Mouse (Mus musculus) limb, embryonic 13.5 days (tissue): ENCODE data around the gene Slc30a7. TPM values are rescaled to one million over a fixed set of nuclear protein-coding genes. Genes with fewer than 3 reads are reported as not detected.
A peak's percentile ranks its signal among the peaks of the same experiment; 100 is the strongest.

ENCODE experiments used
- ATAC-seq: fragments of 200-750 bp; cut with Nextera tagmentation; 2 replicates; pipeline ENCODE4 v1.8.0; 2017; ENCODE audit warnings: low read depth, moderate number of reproducible peaks, moderate TSS enrichment; ENCODE audit not compliant: low FRiP score
- H3K27ac ChIP-seq: fragments of 300-500 bp; sonication (generic); 2 replicates; pipeline ENCODE4 v1.5.1; 2015; ENCODE audit warnings: inconsistent platforms, mild to moderate bottlenecking, moderate library complexity
- H3K27me3 ChIP-seq: fragments of 300-500 bp; sonication (generic); 2 replicates; pipeline ENCODE4 v1.6.1; 2015; ENCODE audit warnings: mild to moderate bottlenecking, inconsistent platforms
- H3K36me3 ChIP-seq: fragments of 300-500 bp; sonication (generic); 2 replicates; pipeline ENCODE4 v1.6.1; 2015; ENCODE audit warnings: inconsistent platforms, mild to moderate bottlenecking, moderate library complexity
- H3K4me1 ChIP-seq: fragments of 300-500 bp; sonication (generic); 2 replicates; pipeline ENCODE4 v1.6.1; 2015; ENCODE audit warnings: inconsistent platforms
- H3K4me2 ChIP-seq: fragments of 300-500 bp; sonication (generic); replicated peaks from 2 replicates; pipeline ENCODE4 v1.6.1; 2015; ENCODE audit warnings: inconsistent platforms, mild to moderate bottlenecking, moderate library complexity
- H3K4me3 ChIP-seq: fragments of 300-500 bp; sonication (generic); 2 replicates; pipeline ENCODE4 v1.5.1; 2015; ENCODE audit warnings: moderate library complexity, mild to moderate bottlenecking, inconsistent platforms
- H3K9ac ChIP-seq: fragments of 300-500 bp; sonication (generic); 2 replicates; pipeline ENCODE4 v1.6.1; 2015; ENCODE audit warnings: mild to moderate bottlenecking, inconsistent platforms
- H3K9me3 ChIP-seq: fragments of 300-500 bp; sonication (generic); 2 replicates; pipeline ENCODE4 v1.6.1; 2016; ENCODE audit warnings: inconsistent platforms
- WGBS: fragments of 180-500 bp; shearing (Covaris S2); methylation state at CpG from one replicate; pipeline ENCODE4 v1.1.7; 2015; 5-methylcytosine and 5-hydroxymethylcytosine counted together
- polyA plus RNA-seq: library from polyadenylated mRNA; unstranded; fragments of >200 nt; fragmentation: Nextera tagmentation; extraction: Ambion mirVana; gene quantifications from 2 replicates; pipeline ENCODE4 v1.2.1, GENCODE M21; 2015

Slc30a7 gene
- polyA plus RNA-seq, 1 experiment from 2014 or later = 32.1 TPM

DNA sequence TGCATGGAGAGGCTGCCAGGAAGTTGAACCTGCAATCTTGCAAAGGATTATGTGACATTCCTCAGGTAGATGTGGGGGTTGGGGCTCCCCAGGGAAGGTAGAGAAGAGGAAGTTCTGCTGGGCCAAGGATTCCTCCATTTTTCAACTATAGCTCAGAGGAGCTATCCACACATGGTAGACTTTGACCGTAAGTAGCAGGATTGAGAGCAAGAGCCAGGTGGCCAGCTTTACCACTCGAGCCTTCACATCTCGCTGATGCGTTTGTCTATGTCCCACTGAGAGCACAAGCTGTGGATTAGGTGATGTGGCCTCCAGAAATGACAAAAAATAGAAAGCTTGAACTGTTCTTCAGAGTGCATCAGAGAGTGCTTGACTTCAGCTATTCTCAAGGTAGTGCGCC lies 11.9 kb upstream of the Slc30a7 start:
- no peak overlapping the region for H3K4me3 ChIP-seq
- no peak overlapping the region for H3K4me2 ChIP-seq
- peaks cover 3% of the 10 kb centered on the region; the same call in 1 of the 2 replicates for H3K36me3 ChIP-seq
- H3K27me3 ChIP-seq = no peaks in the 10 kb centered on the region
- no peaks in the 10 kb centered on the region for H3K9me3 ChIP-seq
- ATAC-seq = no peak
- no peak overlapping the region for H3K27ac ChIP-seq
- 93% methylated on average over 5 of the region's 5 CpGs for WGBS
- 0 out of 2 replicates have a peak, but pooled peaks cover 3% of the 10 kb centered on the region for H3K4me1 ChIP-seq
- no peak overlapping the region for H3K9ac ChIP-seq

DNA sequence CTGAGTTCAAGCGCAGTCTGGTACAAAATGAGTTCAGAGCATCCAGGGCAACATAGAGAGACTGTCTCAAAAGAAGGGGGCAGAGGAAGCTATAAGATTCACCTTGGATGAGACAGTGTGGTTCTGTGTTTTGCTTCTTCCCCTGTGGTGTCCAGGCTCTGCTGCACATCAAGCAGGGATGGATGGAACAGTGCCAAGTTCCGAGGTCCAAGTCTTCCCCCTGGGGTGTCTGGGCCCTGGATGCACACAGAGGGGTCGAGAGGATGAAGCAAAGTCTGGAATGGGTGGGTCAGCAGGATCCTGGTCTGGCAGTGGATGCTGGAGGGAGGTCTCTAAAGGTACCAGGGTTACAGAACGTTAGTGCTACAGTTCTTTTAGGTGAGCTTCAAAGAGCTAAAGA lies 11.4 kb upstream of the Slc30a7 start:
- Histone ChIP-seq H3K27me3 (no peaks in the 10 kb centered on the region), H3K36me3 (no peaks in the 10 kb centered on the region), H3K4me3 (no peak overlapping the region), H3K9ac (no peak overlapping the region), H3K4me2 (no peak overlapping the region), H3K4me1 (no peaks in the 10 kb centered on the region), H3K9me3 (no peaks in the 10 kb centered on the region), H3K27ac (no peak overlapping the region)
- WGBS = 76% methylated on average over 4 of the region's 4 CpGs
- ATAC-seq = no peak

DNA sequence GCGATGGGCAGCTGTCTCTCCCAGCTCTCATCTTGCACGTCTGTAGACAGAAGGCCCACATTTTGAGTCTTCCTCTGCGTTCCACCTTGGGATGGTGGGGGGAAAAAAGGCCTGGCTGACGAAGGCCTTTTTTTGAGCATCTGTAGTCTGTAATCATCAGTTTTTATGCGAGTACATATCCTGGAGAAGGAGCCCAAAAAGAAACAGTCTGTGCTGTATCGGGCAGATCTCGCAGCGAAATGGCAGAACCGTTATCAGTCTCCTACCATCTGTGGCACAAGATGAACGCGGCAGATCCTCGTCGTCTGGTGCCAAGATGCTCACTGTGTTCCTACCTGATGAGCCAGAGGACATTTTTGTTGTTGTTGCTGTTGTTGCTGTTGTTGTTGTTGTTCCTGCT lies 8.9 kb upstream of the Slc30a7 start:
- no peaks in the 10 kb centered on the region; the same call in 1 of the 2 replicates for H3K36me3 ChIP-seq
- H3K27me3 ChIP-seq = no peaks in the 10 kb centered on the region
- H3K4me3 ChIP-seq = no peak overlapping the region
- no peaks in the 10 kb centered on the region for H3K4me1 ChIP-seq
- H3K4me2 ChIP-seq = no peak overlapping the region
- no peak overlapping the region for H3K27ac ChIP-seq
- no peak overlapping the region for H3K9ac ChIP-seq
- 89% methylated on average over 13 of the region's 13 CpGs for WGBS
- no peak for ATAC-seq
- no peaks in the 10 kb centered on the region for H3K9me3 ChIP-seq

DNA sequence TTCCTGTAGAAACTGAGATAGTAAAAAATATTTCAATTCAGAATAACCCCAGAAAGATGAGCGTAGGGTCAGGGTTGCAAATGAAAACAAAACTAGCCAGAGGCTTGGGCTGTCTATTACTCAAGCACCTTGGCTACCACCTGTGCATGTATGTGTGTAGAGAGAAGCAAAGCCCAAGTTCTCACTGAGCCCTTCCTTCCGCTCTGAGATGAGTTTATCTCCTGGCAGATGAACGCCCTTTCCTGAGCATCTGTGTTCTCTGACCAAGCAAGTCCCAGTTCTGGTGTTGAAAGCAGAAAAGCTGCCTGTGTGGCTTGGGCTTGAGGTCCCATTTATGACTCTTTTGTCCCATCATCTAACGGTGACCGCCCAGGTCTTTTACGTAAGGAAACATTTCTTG lies 7.7 kb upstream of the Slc30a7 start:
- H3K9ac ChIP-seq = no peak overlapping the region
- WGBS = 92% methylated on average over 6 of the region's 6 CpGs
- no peak overlapping the region for H3K27ac ChIP-seq
- H3K4me3 ChIP-seq = no peak overlapping the region
- H3K36me3 ChIP-seq = no peaks in the 10 kb centered on the region; the same call in 1 of the 2 replicates
- no peaks in the 10 kb centered on the region for H3K9me3 ChIP-seq
- H3K4me2 ChIP-seq = no peak overlapping the region
- no peaks in the 10 kb centered on the region for H3K27me3 ChIP-seq
- ATAC-seq = no peak
- no peaks in the 10 kb centered on the region for H3K4me1 ChIP-seq

DNA sequence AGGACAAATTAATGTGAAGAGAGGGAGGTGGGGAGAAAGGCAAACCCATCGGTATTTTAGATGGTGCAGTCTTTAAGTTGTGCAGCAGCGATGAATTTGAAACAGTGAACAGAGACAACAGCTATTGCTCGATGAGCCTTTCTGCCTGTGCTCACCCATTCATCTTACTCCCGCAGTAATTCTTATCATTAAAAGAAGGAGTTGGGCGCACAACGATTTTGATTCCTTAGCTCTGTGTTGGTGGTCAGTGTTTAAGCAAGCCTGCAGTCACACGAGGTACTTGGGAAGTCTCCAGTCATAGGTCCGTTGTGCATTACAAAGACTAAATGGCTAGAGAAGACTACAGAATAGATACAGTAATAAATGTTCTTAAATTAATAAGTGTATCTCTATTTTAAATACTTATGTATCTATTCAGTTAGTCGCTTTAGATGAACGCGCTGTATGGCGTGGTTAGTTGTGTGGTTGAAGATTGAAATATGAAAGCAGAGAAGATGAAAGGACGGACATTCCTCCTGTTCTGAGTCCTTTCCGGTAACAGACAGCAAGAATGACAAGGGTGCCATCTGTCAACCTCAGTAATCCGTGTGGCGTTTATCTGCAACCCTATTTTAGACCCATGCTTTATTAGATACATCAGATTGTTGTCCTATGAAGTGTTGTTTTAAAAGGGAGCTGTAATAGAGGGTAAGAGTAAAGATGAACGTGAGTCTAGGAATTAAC lies 2.6 kb upstream of the Slc30a7 start:
- H3K4me2 ChIP-seq = peak overlapping the region; percentile 95; the same call in 1 of the 2 replicates
- H3K4me1 ChIP-seq = peaks cover 16% of the 10 kb centered on the region
- H3K9me3 ChIP-seq = no peaks in the 10 kb centered on the region
- 88% methylated on average over 17 of the region's 17 CpGs for WGBS
- H3K27ac ChIP-seq = no peak overlapping the region
- no peak overlapping the region for H3K9ac ChIP-seq
- no peak overlapping the region for H3K4me3 ChIP-seq
- no peak for ATAC-seq
- H3K36me3 ChIP-seq = peaks cover 6% of the 10 kb centered on the region
- no peaks in the 10 kb centered on the region for H3K27me3 ChIP-seq

DNA sequence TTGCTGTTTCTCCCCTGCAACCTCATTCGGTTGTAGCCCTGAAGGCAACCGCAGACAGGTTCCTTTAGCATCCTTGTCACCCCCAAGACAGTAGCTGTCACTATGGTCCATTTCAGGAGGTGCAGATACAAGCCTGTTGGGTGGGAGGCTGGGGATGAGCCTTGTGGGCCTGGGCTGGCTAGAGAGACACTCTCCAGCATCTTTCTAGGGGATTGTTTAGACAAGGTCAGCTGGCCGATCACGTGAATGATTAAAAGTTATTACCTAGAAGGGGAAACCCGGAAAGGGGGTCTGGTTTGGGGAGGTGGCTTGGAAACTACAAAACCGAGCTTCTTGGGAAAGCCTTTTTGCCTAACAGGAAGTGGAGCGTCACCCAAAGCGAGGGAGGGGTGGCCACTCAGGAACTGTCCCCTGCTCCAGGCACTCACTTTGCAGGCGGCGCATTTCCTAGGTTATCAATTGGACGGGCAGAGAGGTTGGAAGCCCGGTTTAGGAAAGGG lies 785 bp upstream of the Slc30a7 start:
- peak; percentile 74 for ATAC-seq

DNA sequence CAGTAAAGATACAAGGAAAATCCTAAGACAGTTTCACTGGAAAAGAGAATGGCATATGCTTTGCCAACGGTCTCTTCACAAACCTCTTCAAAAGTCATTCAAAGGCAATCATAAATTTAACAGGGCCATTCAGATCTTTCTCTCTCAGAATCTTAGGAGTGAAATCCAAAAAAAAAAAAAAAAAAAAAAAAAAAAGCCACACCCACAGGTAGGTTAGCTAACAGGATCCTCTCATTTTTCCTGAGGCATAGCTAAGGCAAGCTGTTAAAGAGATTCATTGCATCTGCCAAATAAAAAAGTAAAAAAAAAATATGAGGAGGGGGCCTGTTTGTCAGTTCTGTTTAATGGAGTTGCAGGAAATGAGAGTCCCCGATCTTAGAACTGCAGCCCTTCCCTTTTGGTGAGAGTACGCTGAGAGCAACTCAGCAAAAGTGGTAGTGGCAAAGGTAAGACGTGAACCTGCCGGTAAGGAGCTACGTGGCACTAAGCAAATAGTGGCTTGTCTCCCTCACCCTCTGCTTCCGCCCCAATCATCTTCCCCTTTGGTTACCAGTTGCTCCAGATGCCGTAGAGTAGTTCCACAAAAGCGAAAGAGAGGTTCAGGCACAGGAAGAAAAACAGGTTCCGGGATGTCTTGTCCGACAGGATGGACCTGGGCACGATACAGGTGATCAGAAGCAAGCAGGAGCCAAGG lies 775 bp downstream of the Slc30a7 start:
- peak overlapping the region; percentile 82 for H3K4me3 ChIP-seq
- H3K4me1 ChIP-seq = peaks cover 16% of the 10 kb centered on the region
- H3K4me2 ChIP-seq = peak overlapping the region; percentile 95
- H3K9me3 ChIP-seq = no peaks in the 10 kb centered on the region
- no peak for ATAC-seq
- WGBS = 6% methylated on average over 12 of the region's 12 CpGs
- H3K27me3 ChIP-seq = no peaks in the 10 kb centered on the region
- peak overlapping the region; percentile 89 for H3K9ac ChIP-seq
- H3K36me3 ChIP-seq = peaks cover 30% of the 10 kb centered on the region
- peak overlapping the region; percentile 79; the same call in 1 of the 2 replicates for H3K27ac ChIP-seq

More for the DNA sequence above, 785 bp upstream of the Slc30a7 start:
- H3K9me3 ChIP-seq = no peaks in the 10 kb centered on the region
- 0% methylated on average over 12 of the region's 12 CpGs for WGBS
- peak overlapping the region; percentile 82 for H3K4me3 ChIP-seq
- peak overlapping the region; percentile 95 for H3K4me2 ChIP-seq
- H3K9ac ChIP-seq = peak overlapping the region; percentile 89
- peak overlapping the region; percentile 79 for H3K27ac ChIP-seq
- H3K27me3 ChIP-seq = no peaks in the 10 kb centered on the region
- H3K36me3 ChIP-seq = peaks cover 20% of the 10 kb centered on the region
- H3K4me1 ChIP-seq = peaks cover 16% of the 10 kb centered on the region

DNA sequence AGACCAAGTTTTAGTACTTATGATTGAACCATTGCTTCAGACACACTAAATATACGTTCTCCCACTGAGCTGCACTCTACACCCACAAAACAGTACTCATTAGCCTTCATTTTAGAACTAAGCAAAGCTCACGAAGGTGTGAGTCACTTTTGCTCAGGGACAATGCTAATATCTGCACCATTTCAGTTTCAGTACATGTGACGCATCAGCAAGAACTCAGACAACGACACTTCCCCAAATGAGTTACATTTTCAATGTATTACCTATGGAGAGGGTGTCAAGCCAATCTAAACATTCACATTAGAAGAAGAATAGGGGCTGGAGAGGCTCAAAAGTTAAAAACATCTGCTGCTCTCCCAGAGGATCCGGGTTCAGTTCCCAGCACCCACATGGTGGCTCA lies 10.3 kb downstream of the Slc30a7 start:
- Histone ChIP-seq H3K4me3 (no peak overlapping the region), H3K4me2 (no peak overlapping the region), H3K27me3 (no peaks in the 10 kb centered on the region), H3K36me3 (peaks cover 46% of the 10 kb centered on the region), H3K9me3 (peaks cover 14% of the 10 kb centered on the region; the same call in 1 of the 2 replicates), H3K4me1 (peaks cover 12% of the 10 kb centered on the region), H3K27ac (no peak overlapping the region), H3K9ac (no peak overlapping the region)
- WGBS = 86% methylated on average over 5 of the region's 5 CpGs
- no peak for ATAC-seq

DNA sequence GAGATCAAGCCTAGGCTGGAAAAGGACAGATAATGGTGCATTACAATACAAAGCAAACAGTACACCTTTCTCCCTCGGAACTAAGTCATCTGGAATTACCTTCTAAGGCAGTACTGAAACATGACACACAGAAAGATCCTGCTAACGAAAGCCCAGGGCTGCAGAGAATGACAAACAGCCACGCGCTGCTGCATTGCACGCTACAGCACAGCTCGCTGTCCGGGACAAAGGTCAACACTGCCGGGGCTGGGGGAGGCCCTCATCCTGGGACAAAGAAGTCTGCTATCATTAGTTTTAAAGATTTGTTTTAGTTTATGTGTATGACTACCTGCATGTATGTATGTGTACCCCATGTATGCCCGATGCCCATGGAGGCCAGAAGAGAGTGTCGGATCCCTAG lies 14.2 kb downstream of the Slc30a7 start:
- Histone ChIP-seq H3K36me3 (peaks cover 38% of the 10 kb centered on the region), H3K4me3 (no peak overlapping the region), H3K4me1 (peaks cover 12% of the 10 kb centered on the region), H3K9me3 (peaks cover 2% of the 10 kb centered on the region; the same call in 1 of the 2 replicates), H3K27ac (no peak overlapping the region; the same call in 1 of the 2 replicates), H3K27me3 (no peaks in the 10 kb centered on the region), H3K9ac (no peak overlapping the region), H3K4me2 (no peak overlapping the region)
- 43% methylated on average over 10 of the region's 10 CpGs for WGBS
- ATAC-seq = no peak

DNA sequence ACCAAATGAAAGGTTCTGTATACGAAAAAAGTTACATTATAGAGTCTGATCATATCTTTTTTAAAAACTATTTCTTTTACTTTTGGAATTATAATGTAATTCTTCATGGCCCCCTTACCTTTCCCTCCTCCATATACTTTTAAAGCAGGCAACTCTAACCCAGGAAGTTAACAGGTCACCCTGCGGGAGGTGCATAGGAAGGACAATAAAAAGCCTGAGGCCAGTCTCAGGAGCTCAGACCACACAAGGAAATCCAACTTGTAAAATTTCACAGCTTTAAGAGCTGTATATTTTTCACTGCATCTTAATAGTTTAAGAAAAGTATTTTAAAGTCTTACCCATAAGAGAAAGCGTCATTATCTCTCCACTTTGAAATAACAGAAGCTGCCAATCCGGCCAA lies 14.6 kb downstream of the Slc30a7 start:
- ATAC-seq = no peak
- no peak overlapping the region for H3K9ac ChIP-seq
- no peak overlapping the region for H3K4me3 ChIP-seq
- 47% methylated on average over 4 of the region's 4 CpGs for WGBS
- H3K9me3 ChIP-seq = no peaks in the 10 kb centered on the region
- no peak overlapping the region for H3K4me2 ChIP-seq
- H3K4me1 ChIP-seq = peaks cover 12% of the 10 kb centered on the region
- H3K36me3 ChIP-seq = peaks cover 36% of the 10 kb centered on the region
- no peaks in the 10 kb centered on the region for H3K27me3 ChIP-seq
- no peak overlapping the region; the same call in 1 of the 2 replicates for H3K27ac ChIP-seq

DNA sequence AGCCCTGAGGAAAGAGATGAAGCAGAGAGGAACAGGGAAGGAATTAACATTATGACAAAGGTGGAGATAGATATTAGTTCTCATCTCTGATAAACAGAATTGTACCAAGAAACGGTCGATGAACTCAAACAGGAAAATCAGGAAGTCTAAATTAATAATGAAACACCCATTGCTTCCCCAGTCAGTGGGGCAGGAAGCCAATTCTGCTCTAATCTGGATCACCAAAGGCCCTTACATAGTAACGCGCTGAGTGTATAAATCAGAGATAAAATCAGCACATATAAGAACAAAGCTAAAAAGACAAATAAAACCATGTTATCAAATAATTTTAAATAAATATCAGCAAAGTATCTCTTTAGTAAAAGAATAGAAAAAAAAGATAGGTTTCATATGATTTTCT lies 15.1 kb downstream of the Slc30a7 start:
- no peaks in the 10 kb centered on the region for H3K9me3 ChIP-seq
- ATAC-seq = no peak
- H3K4me3 ChIP-seq = no peak overlapping the region
- no peak overlapping the region for H3K4me2 ChIP-seq
- H3K27ac ChIP-seq = no peak overlapping the region
- peaks cover 12% of the 10 kb centered on the region for H3K4me1 ChIP-seq
- H3K9ac ChIP-seq = no peak overlapping the region
- WGBS = 71% methylated on average over 4 of the region's 4 CpGs
- peaks cover 37% of the 10 kb centered on the region for H3K36me3 ChIP-seq
- no peaks in the 10 kb centered on the region for H3K27me3 ChIP-seq

DNA sequence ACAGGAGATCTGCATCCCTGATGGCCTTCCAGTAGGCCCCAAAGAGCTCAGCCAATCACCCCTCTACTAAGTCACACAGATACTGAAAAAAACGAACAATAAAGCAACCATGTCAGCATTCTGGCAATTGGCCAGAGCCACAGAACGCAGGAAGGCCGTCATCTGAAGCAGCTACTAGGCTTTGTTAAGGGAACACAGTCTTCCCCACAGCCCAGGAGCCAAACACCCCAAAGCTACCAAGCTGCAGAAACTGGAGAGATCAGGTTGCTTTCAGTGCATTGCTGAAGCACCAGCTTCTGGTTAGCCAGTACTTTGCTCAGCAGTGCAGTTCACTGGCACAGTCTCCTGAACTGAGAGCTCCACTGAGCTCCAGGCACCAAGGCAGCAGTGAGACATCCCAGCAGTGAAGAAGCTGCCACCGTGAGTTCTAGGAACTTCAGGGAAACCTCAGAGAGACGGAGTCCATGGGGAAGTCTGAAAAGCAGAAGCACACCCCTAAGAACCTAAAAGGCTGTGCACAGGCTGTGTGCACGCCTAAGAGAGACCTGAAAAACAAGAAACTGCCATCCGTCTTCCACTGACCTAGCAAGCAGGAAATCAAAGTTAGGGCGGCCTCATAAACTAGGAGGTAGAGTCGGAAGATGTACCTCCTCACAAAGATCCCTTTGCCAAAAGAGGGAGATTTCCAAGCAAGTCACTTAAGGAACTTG lies 21.9 kb downstream of the Slc30a7 start:
- no peak overlapping the region for H3K4me3 ChIP-seq
- no peak overlapping the region for H3K9ac ChIP-seq
- no peaks in the 10 kb centered on the region for H3K27me3 ChIP-seq
- H3K36me3 ChIP-seq = peaks cover 74% of the 10 kb centered on the region
- no peaks in the 10 kb centered on the region for H3K4me1 ChIP-seq
- 73% methylated on average over 9 of the region's 9 CpGs for WGBS
- H3K27ac ChIP-seq = no peak overlapping the region; the same call in 1 of the 2 replicates
- no peak overlapping the region for H3K4me2 ChIP-seq
- no peaks in the 10 kb centered on the region for H3K9me3 ChIP-seq
- no peak for ATAC-seq
